Mouse (Mus musculus) heart, adult 2 months (tissue): Measurements from ENCODE around the gene Tmem82.

Experiments used
- EP300 ChIP-seq: fragments of 200-500 bp; IDR thresholded peaks from 2 replicates; pipeline ENCODE4 v1.6.1; 2011; ENCODE audit warnings: low read depth, low read length, control low read depth; ENCODE audit not compliant: insufficient read depth
- POLR2A ChIP-seq: fragments of 200-500 bp; IDR thresholded peaks from 2 replicates; pipeline ENCODE4 v1.6.1; 2011; ENCODE audit warnings: mild to moderate bottlenecking, low read depth, low read length, control low read depth; ENCODE audit not compliant: insufficient read depth

- TF ChIP-seq EP300 (no peak), POLR2A (no peak)
Measured at GRCm38 (mm10) chr4:141572668-141573358, 45.6 kb downstream of the Tmem82 start.
